In the genomic region with DNA sequence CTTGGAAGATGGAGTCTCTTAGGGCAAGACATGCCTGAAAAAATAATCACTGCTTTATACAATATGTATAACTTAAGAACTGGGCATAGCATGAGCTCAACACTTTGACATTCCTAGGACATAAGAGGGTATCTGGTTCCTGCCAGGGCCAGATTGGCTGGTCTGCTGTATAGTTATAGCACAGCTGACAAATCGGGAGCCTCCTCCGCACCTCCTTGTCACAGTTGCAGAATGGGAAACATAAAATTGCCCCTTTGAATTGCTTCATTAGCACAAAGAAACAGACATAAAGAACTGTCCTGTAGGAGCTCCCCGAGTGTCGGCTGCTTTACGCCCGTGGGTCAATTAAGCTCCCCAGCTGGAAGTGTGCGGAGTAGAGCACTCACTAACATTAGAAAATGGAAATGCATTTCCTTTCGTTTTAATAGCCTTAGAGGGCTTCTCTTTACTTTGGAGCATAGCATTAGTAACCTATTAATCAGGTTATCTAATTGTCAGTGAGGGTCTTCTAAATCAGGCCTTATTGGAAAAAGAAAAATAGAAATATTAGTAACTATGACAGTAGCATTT, we compare ENCODE assay signal across 28 mouse cellular contexts.
A peak's percentile ranks its signal among the peaks of the same experiment; 100 is the strongest.
DNase-seq lines count a peak whose midpoint lies in the region; ATAC-seq and TF ChIP-seq lines count a peak whose summit lies in the region.
"Had no signal": no experiment of that assay in that cellular context is flagged by ENCODE, and none has a peak within 500 bp of the region (broad histone marks: within the 10 kb centered on the region; RNA-seq: fewer than 3 reads in every experiment).

No protein-coding gene starts in this region.

- no peaks in the 10 kb centered on the region for H3K36me3 ChIP-seq in neural tube, embryonic 14.5 days (ENCODE audit: control insufficient read depth, insufficient read depth, low read length)
- H3K36me3 ChIP-seq in midbrain, embryonic 15.5 days (replicated peaks): no peaks in the 10 kb centered on the region
- H3K36me3 ChIP-seq: embryonic facial prominence, embryonic 12.5 days; heart, embryonic 10.5 days; heart, embryonic 15.5 days; limb, embryonic 12.5 days; liver, embryonic 15.5 days had no signal

- H3K4me2 ChIP-seq in neural tube, embryonic 14.5 days (ENCODE audit: low read depth, low read length): no peak overlapping the region
- H3K4me2 ChIP-seq in midbrain, embryonic 15.5 days: no peak overlapping the region
- H3K4me2 ChIP-seq: embryonic facial prominence, embryonic 12.5 days; heart, embryonic 15.5 days; limb, embryonic 12.5 days; liver, embryonic 15.5 days; lung, embryonic 14.5 days had no signal

- DNase-seq in layer of hippocampus, adult 18-20 months (ENCODE audit: low spot score in 2 of 2): peak; percentile 25 to 72
- DNase-seq in layer of hippocampus, postnatal 10 days (ENCODE audit: low spot score in 2 of 2): no peak
- peak; percentile 63 for DNase-seq in brain, embryonic 14.5 days (ENCODE audit: low read depth)
- peak; percentile 37 for DNase-seq in layer of hippocampus, adult 8-10 months (ENCODE audit: low spot score in 2 of 2)
- DNase-seq: adrenal gland, postnatal 25 days; B cell, adult 2 months; cerebellum, adult 9-10 months; embryo, embryonic 11 days; gastrocnemius, postnatal 10 days; heart, adult 11 months; kidney, adult 8-10 months; kidney, postnatal 4 days; lung, embryonic 14.5 days; lung, postnatal 14 days; retina, postnatal 1 day; right cerebral cortex, postnatal 14 days had no signal

- peak; percentile 46; the same call in 1 of the 2 replicates for ATAC-seq in neural tube, embryonic 14.5 days (ENCODE audit: low read depth)
- no peak for ATAC-seq in midbrain, embryonic 15.5 days (replicated peaks)
- ATAC-seq: intestine, embryonic 16.5 days; midbrain, embryonic 16.5 days had no signal

- no peak overlapping the region for H3K27ac ChIP-seq in neural tube, embryonic 14.5 days (ENCODE audit: low read depth, low read length)
- H3K27ac ChIP-seq in midbrain, embryonic 15.5 days: no peak overlapping the region
- H3K27ac ChIP-seq: embryonic facial prominence, embryonic 12.5 days; heart, embryonic 10.5 days; heart, embryonic 15.5 days; kidney, postnatal 0 days; left cerebral cortex, adult 2 months; limb, embryonic 12.5 days; liver, embryonic 15.5 days had no signal

- H3K4me3 ChIP-seq in neural tube, embryonic 14.5 days (ENCODE audit: low read depth, low read length): no peak overlapping the region
- H3K4me3 ChIP-seq in midbrain, embryonic 15.5 days: no peak overlapping the region
- H3K4me3 ChIP-seq: embryonic facial prominence, embryonic 12.5 days; heart, embryonic 10.5 days; heart, embryonic 15.5 days; left cerebral cortex, adult 2 months; limb, embryonic 12.5 days; liver, embryonic 15.5 days; myocyte had no signal

- TF ChIP-seq POLR2A in brain, embryonic 14.5 days (IDR thresholded peaks at IDR 0.05; ENCODE audit: borderline replicate concordance, extremely low read depth, insufficient read depth, insufficient read length, poor library complexity, severe bottlenecking): no peak

- no peaks in the 10 kb centered on the region for H3K27me3 ChIP-seq in neural tube, embryonic 14.5 days (ENCODE audit: control insufficient read depth, insufficient read depth, low read length)
- H3K27me3 ChIP-seq in midbrain, embryonic 15.5 days (replicated peaks): no peaks in the 10 kb centered on the region
- H3K27me3 ChIP-seq: embryonic facial prominence, embryonic 12.5 days; heart, embryonic 15.5 days; limb, embryonic 12.5 days; liver, embryonic 15.5 days had no signal

- no peaks in the 10 kb centered on the region for H3K9me3 ChIP-seq in neural tube, embryonic 14.5 days (ENCODE audit: control insufficient read depth, low read length)
- no peaks in the 10 kb centered on the region for H3K9me3 ChIP-seq in midbrain, embryonic 15.5 days
- H3K9me3 ChIP-seq: embryonic facial prominence, embryonic 12.5 days; heart, embryonic 10.5 days; heart, embryonic 15.5 days; limb, embryonic 12.5 days; liver, embryonic 15.5 days had no signal

- 13% methylated on average over 8 of the region's 8 CpGs for WGBS in neural tube, embryonic 14.5 days
- 41% methylated on average over 8 of the region's 8 CpGs for WGBS in midbrain, embryonic 15.5 days

- no peak for TF ChIP-seq CTCF in brain, embryonic 14.5 days (IDR thresholded peaks at IDR 0.05; ENCODE audit: borderline replicate concordance, extremely low read depth, insufficient read depth, insufficient read length)

- no peak overlapping the region for H3K9ac ChIP-seq in neural tube, embryonic 14.5 days (replicated peaks; ENCODE audit: low read depth, low read length)
- no peak overlapping the region for H3K9ac ChIP-seq in midbrain, embryonic 15.5 days
- H3K9ac ChIP-seq: embryonic facial prominence, embryonic 12.5 days; heart, embryonic 15.5 days; limb, embryonic 12.5 days; liver, embryonic 15.5 days; lung, embryonic 14.5 days had no signal

- H3K4me1 ChIP-seq in neural tube, embryonic 14.5 days (ENCODE audit: control insufficient read depth, insufficient read depth, low read length): peaks cover 3% of the 10 kb centered on the region; the same call in 1 of the 2 replicates
- H3K4me1 ChIP-seq in midbrain, embryonic 15.5 days: no peaks in the 10 kb centered on the region
- H3K4me1 ChIP-seq: embryonic facial prominence, embryonic 12.5 days; heart, embryonic 10.5 days; heart, embryonic 15.5 days; limb, embryonic 12.5 days; liver, embryonic 15.5 days had no signal

Comparison
In these comparisons a context has a peak if more than half of its experiments do, and no peak if none do; other contexts are left out.
1. DNase-seq: peak in layer of hippocampus, adult 18-20 months (2 of 2), brain, embryonic 14.5 days (single experiment) and layer of hippocampus, adult 8-10 months (2 of 2); none in layer of hippocampus, postnatal 10 days (0 of 2).